Mouse (Mus musculus): ENCODE measurements around the gene Sgf29. TPM values are rescaled to one million over a fixed set of nuclear protein-coding genes. Genes with fewer than 3 reads are reported as not detected.

Gene Sgf29
- polyA plus RNA-seq, 1 experiment from 2014 or later = 61.5 TPM

DNA sequence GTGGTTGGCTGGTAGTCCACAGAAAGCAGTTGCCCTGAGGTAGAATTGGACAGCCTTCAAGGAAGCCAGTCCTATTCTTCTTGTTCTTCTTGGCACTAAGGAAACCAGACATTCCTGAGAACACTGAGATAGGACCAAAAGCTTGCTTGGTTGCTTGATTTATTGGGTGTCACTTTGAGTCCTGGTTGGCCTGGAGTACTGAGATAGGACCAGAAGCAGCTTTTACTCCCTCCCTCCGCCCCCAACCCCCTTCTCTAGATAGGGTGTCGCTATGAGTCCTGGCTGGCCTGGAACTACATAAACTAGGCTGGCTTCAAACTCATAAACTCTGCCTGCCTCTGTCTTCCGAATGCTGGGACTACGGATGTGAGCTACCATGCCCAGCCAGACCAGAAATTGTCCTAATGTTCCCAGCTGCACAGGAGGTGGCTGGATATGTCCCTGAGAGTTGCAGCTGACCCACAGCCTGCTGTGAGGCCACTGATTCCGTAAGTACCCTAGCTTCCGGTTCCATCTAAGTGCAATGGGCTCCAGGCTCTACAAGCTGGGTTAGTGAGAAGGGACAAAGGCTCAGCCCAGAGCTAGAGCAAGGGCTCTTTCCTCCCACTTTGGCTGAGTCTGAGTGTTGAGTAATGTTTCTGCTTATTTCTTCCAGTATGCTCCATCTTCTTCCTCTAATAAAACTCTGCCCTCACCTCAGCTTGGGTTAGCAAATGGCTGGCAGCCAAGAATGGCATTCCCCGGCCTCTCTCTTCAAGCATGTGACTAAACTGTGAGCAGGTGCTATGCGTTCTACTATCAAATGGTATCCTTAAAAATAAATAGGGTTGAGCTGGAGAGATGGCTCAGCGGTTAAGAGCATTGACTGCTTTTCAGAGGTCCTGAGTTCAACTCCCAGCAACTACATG, 27.4 kb upstream of the Sgf29 start:
- H3K4me3 ChIP-seq (ENCODE audit: low read depth, low read length) = no peak overlapping the region
- H3K27me3 ChIP-seq (ENCODE audit: control insufficient read depth, insufficient read depth, low read length) = no peaks in the 10 kb centered on the region
- no peaks in the 10 kb centered on the region for H3K36me3 ChIP-seq (ENCODE audit: control insufficient read depth, insufficient read depth, low read length)
- no peaks in the 10 kb centered on the region for H3K9me3 ChIP-seq (ENCODE audit: control insufficient read depth, low read length)
- no peak overlapping the region for H3K9ac ChIP-seq (replicated peaks; ENCODE audit: low read depth, low read length)
- H3K4me2 ChIP-seq (ENCODE audit: low read depth, low read length) = no peak overlapping the region
- H3K4me1 ChIP-seq (ENCODE audit: control insufficient read depth, insufficient read depth, low read length) = no peaks in the 10 kb centered on the region
- no peak overlapping the region for H3K27ac ChIP-seq (ENCODE audit: low read depth, low read length)
- 84% methylated on average over 9 of the region's 9 CpGs for whole genome bisulfite sequencing
- no peak for ATAC-seq (ENCODE audit: low read depth)

GRCm38 (mm10) chr7:126623381-126623780, 25.7 kb upstream of the Sgf29 start:
- Histone ChIP-seq H3K4me1 (ENCODE audit: control insufficient read depth, insufficient read depth, low read length) (no peaks in the 10 kb centered on the region), H3K4me3 (ENCODE audit: low read depth, low read length) (no peak overlapping the region), H3K36me3 (ENCODE audit: control insufficient read depth, insufficient read depth, low read length) (no peaks in the 10 kb centered on the region), H3K9me3 (ENCODE audit: control insufficient read depth, low read length) (no peaks in the 10 kb centered on the region), H3K4me2 (ENCODE audit: low read depth, low read length) (no peak overlapping the region), H3K9ac (replicated peaks; ENCODE audit: low read depth, low read length) (no peak overlapping the region), H3K27me3 (ENCODE audit: control insufficient read depth, insufficient read depth, low read length) (no peaks in the 10 kb centered on the region), H3K27ac (ENCODE audit: low read depth, low read length) (no peak overlapping the region)
- no peak for ATAC-seq (ENCODE audit: low read depth)
- WGBS = 100% methylated on average over 1 of the region's 1 CpGs

DNA sequence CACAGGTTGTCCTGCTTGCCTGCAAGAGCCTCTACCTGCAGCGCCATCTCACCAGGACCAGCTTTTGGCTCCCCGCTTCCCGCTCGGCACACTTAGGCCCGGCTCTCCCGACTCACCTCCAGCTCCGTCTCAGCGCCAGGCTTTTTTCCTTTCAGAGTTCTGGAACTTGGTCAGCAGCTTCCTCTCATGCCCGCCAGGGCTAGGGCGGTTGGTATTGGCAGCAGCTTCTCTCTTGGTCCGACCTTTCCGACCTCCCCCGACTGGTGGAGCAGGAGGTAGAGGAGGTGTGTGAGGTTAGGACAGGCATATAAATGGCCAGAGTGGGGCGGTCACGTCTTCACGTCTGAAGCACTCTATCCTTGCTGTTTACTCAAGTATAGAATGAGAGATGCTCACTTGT, 24.3 kb upstream of the Sgf29 start:
- Histone ChIP-seq H3K4me2 (ENCODE audit: low read depth, low read length) (no peak overlapping the region), H3K27me3 (ENCODE audit: control insufficient read depth, insufficient read depth, low read length) (no peaks in the 10 kb centered on the region), H3K27ac (ENCODE audit: low read depth, low read length) (no peak overlapping the region), H3K36me3 (ENCODE audit: control insufficient read depth, insufficient read depth, low read length) (no peaks in the 10 kb centered on the region), H3K4me1 (ENCODE audit: control insufficient read depth, insufficient read depth, low read length) (no peaks in the 10 kb centered on the region), H3K9ac (replicated peaks; ENCODE audit: low read depth, low read length) (no peak overlapping the region), H3K4me3 (ENCODE audit: low read depth, low read length) (no peak overlapping the region), H3K9me3 (ENCODE audit: control insufficient read depth, low read length) (no peaks in the 10 kb centered on the region)
- 77% methylated on average over 16 of the region's 16 CpGs for WGBS
- ATAC-seq (ENCODE audit: low read depth) = no peak

- H3K9ac ChIP-seq (replicated peaks; ENCODE audit: low read depth, low read length) = no peak overlapping the region
- ATAC-seq (ENCODE audit: low read depth) = no peak
- no peak overlapping the region for H3K27ac ChIP-seq (ENCODE audit: low read depth, low read length)
- 42% methylated on average over 6 of the region's 6 CpGs for WGBS
- no peak overlapping the region for H3K4me3 ChIP-seq (ENCODE audit: low read depth, low read length)
- H3K9me3 ChIP-seq (ENCODE audit: control insufficient read depth, low read length) = no peaks in the 10 kb centered on the region
- H3K4me1 ChIP-seq (ENCODE audit: control insufficient read depth, insufficient read depth, low read length) = no peaks in the 10 kb centered on the region
- H3K4me2 ChIP-seq (ENCODE audit: low read depth, low read length) = no peak overlapping the region
- no peaks in the 10 kb centered on the region for H3K27me3 ChIP-seq (ENCODE audit: control insufficient read depth, insufficient read depth, low read length)
- H3K36me3 ChIP-seq (ENCODE audit: control insufficient read depth, insufficient read depth, low read length) = no peaks in the 10 kb centered on the region
Observed at GRCm38 (mm10) chr7:126625369-126625768, 23.7 kb upstream of the Sgf29 start.

DNA sequence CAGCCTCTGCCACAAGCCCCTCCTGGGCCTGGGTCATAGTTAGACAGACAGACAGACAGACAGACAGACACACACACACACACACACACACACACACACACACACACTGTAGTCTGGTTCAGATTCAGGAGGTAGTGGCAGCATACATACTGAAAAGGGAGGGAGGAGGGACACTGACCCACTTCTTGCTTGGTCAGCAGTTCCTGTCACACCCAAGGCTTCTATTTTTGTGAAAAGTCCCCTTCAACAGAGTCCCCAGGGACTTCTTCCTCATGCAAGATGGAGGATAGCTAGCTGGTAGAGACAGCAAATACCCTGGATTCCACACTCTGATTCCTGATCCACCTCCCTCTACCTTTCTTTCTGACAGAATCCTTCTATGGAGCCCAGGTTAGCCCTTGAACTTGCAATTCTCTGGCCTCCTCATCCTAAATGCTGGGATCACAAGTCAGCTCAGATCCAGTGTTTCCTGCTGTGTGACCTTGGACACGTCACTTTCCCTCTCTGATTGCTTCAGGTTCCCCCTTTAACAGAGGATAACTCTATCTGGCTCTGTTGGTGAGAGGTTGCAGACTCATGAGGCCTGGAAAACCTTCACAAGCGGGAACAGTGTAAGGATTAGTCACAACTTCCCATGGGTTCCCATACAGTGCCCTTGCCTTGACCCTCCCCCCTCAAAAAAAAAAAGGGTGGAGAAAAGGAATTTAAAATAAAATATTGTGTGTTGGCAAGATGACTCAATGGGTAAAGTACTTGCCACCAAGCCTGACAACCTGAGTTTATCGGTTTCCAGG, 23.1 kb upstream of the Sgf29 start:
- Histone ChIP-seq H3K4me1 (ENCODE audit: control insufficient read depth, insufficient read depth, low read length) (no peaks in the 10 kb centered on the region), H3K36me3 (ENCODE audit: control insufficient read depth, insufficient read depth, low read length) (no peaks in the 10 kb centered on the region), H3K4me3 (ENCODE audit: low read depth, low read length) (no peak overlapping the region), H3K27me3 (ENCODE audit: control insufficient read depth, insufficient read depth, low read length) (no peaks in the 10 kb centered on the region), H3K27ac (ENCODE audit: low read depth, low read length) (no peak overlapping the region), H3K9ac (replicated peaks; ENCODE audit: low read depth, low read length) (no peak overlapping the region), H3K9me3 (ENCODE audit: control insufficient read depth, low read length) (no peaks in the 10 kb centered on the region), H3K4me2 (ENCODE audit: low read depth, low read length) (no peak overlapping the region)
- 81% methylated on average over 3 of the region's 3 CpGs for WGBS
- ATAC-seq (ENCODE audit: low read depth) = no peak

DNA sequence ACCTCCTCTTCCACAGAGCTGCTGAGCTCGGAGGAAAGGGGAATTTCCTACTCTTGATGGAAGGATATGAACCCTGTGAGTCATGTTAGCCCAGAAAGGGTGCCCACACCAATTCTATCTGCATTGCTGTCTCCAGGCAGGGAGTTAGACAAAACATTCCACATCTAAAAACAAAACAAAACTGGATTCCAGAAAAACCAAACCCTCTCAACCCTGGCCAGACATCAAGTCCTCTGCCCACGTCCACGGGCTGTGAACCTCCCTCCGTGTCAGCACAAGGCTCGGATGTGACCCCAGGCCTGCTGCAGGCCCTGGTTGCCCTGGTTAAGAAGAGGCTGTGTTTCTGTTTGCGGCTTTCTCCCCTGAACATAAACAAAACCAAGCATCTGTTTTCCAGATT, 21.0 kb upstream of the Sgf29 start:
- ATAC-seq (ENCODE audit: low read depth) = no peak
- WGBS = 81% methylated on average over 6 of the region's 6 CpGs
- H3K9ac ChIP-seq (replicated peaks; ENCODE audit: low read depth, low read length) = no peak overlapping the region

DNA sequence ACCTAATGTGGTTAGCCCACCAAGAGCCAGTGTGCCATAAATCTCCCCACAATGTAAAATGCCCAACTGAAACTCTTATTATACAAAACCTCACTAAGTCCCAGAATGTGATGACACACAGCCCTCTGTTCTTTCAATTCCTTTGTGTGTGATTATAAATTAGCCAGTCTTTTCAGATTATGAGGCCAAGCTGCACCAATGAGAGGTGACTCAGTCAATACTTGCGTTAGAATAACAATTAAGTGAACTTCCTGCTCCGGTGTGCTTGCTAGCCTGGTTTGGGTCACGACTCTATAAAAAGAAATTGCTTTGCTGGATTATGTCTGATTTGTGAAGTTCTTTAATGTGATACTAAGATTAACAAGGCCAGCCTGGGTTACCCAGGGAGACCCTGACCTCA, 19.2 kb upstream of the Sgf29 start:
- Histone ChIP-seq H3K9ac (replicated peaks; ENCODE audit: low read depth, low read length) (no peak overlapping the region), H3K36me3 (ENCODE audit: control insufficient read depth, insufficient read depth, low read length) (no peaks in the 10 kb centered on the region), H3K4me3 (ENCODE audit: low read depth, low read length) (no peak overlapping the region), H3K4me1 (ENCODE audit: control insufficient read depth, insufficient read depth, low read length) (no peaks in the 10 kb centered on the region), H3K27me3 (ENCODE audit: control insufficient read depth, insufficient read depth, low read length) (no peaks in the 10 kb centered on the region), H3K9me3 (ENCODE audit: control insufficient read depth, low read length) (no peaks in the 10 kb centered on the region), H3K27ac (ENCODE audit: low read depth, low read length) (no peak overlapping the region), H3K4me2 (ENCODE audit: low read depth, low read length) (no peak overlapping the region)
- WGBS = 13% methylated on average over 3 of the region's 3 CpGs
- ATAC-seq (ENCODE audit: low read depth) = no peak

More for the DNA sequence above, 21.0 kb upstream of the Sgf29 start:
- no peaks in the 10 kb centered on the region for H3K9me3 ChIP-seq (ENCODE audit: control insufficient read depth, low read length)
- no peak overlapping the region for H3K27ac ChIP-seq (ENCODE audit: low read depth, low read length)
- no peak overlapping the region for H3K4me3 ChIP-seq (ENCODE audit: low read depth, low read length)
- H3K27me3 ChIP-seq (ENCODE audit: control insufficient read depth, insufficient read depth, low read length) = no peaks in the 10 kb centered on the region
- H3K36me3 ChIP-seq (ENCODE audit: control insufficient read depth, insufficient read depth, low read length) = no peaks in the 10 kb centered on the region
- no peaks in the 10 kb centered on the region for H3K4me1 ChIP-seq (ENCODE audit: control insufficient read depth, insufficient read depth, low read length)
- H3K4me2 ChIP-seq (ENCODE audit: low read depth, low read length) = no peak overlapping the region

DNA sequence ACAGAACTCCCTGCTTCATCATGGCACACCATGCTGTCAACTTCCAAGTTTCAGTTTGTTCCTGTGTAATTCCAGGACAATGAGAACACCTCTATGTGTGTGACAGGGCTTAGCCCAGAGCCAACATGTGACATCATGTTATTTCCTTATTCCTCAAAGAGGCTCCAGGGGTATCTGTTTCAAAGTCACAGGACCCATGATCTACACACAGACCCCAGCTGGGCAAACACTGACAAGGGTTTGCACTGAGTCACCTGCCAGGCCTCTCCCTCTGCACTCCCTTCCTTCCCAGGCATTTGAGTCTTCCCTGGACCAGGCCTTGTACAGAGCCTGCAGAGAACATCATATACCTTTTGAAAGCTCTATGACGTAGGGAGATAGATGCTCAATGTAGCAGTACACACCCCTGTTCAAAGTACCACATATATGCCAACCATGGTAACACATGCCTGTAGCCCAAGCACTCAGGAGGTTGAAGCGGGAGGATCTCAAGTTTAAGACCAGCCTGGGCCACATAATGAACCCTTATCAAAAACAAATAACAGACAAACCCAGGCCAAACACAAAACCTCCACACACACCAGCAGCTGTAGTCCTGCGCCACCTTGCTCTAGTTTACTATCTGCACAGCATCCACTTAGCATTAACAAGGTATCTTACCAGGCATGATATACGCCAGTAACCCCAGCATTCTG, 18.1 kb upstream of the Sgf29 start, which contains the start of gene Nupr1:
TSS of gene Nupr1 (minus strand) at position 38 of the 695 bp plus-strand sequence.
- H3K4me3 ChIP-seq (ENCODE audit: low read depth, low read length) = no peak within 1 kb of the TSS
- no peak for ATAC-seq (ENCODE audit: low read depth)
- 94% methylated on average over 4 of the region's 4 CpGs for WGBS

More for the DNA sequence above, 18.1 kb upstream of the Sgf29 start, which contains the start of gene Nupr1:
- Histone ChIP-seq H3K4me1 (ENCODE audit: control insufficient read depth, insufficient read depth, low read length) (no peaks in the 10 kb centered on the region), H3K9me3 (ENCODE audit: control insufficient read depth, low read length) (no peaks in the 10 kb centered on the region), H3K9ac (replicated peaks; ENCODE audit: low read depth, low read length) (no peak within 1 kb of the TSS), H3K27me3 (ENCODE audit: control insufficient read depth, insufficient read depth, low read length) (no peaks in the 10 kb centered on the region), H3K36me3 (ENCODE audit: control insufficient read depth, insufficient read depth, low read length) (no peaks in the 10 kb centered on the region), H3K4me2 (ENCODE audit: low read depth, low read length) (no peak within 1 kb of the TSS), H3K27ac (ENCODE audit: low read depth, low read length) (no peak within 1 kb of the TSS)

Data from neural tube, embryonic 14.5 days (tissue).